Mouse (Mus musculus): ENCODE measurements around the gene Zfpm1.

DNA sequence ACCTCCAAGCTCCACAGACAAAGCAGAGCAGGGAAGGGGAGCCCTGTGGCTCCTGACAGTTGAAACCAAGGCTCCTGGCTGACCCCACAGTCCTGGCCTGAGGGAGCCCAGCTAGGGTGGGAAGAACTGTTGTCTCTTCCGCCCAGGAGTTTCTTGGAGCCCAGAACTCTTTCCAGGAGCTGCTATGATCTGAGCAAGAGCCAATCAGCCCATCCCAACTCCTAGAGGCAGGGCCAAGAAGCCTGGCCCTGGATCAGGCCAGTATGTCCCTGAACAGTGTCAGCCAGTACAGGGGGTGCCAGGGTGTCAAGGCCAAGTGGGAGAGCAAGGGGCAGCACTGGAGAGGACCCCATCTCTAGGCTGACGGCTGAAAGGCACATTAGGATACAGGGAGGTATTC, 30.6 kb downstream of the Zfpm1 start:
- TF ChIP-seq POLR2A (IDR thresholded peaks at IDR 0.05; ENCODE audit: borderline replicate concordance, extremely low read depth, low read depth, low read length), result no peak
- no peak for TF ChIP-seq CTCF (IDR thresholded peaks at IDR 0.05; ENCODE audit: insufficient read depth, low read length)

Data from lung, adult 2 months (tissue).